Mouse (Mus musculus): ENCODE data around the gene Stk38. TPM values are rescaled to one million over a fixed set of nuclear protein-coding genes. Genes with fewer than 3 reads are reported as not detected.
"Not testable (repeated sequence)": the region's sequence is repeated elsewhere in the genome, so short reads cannot be mapped to it uniquely, and the experiment has no call there.

Gene Stk38
- polyA plus RNA-seq, 1 experiment from 2014 or later = 122 TPM

DNA sequence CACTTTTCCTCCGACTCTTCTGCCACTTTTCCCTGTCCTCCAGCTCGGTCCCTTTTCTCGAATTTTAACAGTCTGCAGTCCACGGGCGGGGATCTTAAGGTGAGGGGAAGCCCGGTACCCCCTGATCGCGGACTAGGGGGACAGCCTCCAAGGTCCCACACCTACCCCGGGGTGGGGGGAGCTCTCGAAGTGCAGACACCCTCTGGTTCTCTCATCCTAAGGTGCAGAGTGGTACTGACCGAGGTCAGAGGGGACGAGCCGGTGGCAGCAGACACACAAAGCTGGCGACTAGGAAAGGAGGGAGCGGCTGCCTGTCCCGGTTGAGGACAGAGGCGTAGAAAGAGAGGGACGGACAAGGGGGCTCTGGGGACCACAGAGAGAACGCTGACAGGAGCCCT lies 553 bp downstream of the Stk38 start:
- peak overlapping the region; percentile 76 for H3K4me2 ChIP-seq (replicated peaks)
- H3K9ac ChIP-seq = peak overlapping the region; percentile 92
- no peaks in the 10 kb centered on the region for H3K9me3 ChIP-seq (replicated peaks)
- peak overlapping the region; percentile 94 for H3K27ac ChIP-seq (replicated peaks)
- peak overlapping the region; percentile 98 for H3K4me3 ChIP-seq (replicated peaks)
- no peak for ATAC-seq (ENCODE audit: insufficient number of reproducible peaks, low FRiP score, low TSS enrichment, low read depth)
- H3K4me1 ChIP-seq = peaks cover 24% of the 10 kb centered on the region
- H3K36me3 ChIP-seq = 0 out of 2 replicates have a peak, but pooled peaks cover 6% of the 10 kb centered on the region
- H3K27me3 ChIP-seq = no peaks in the 10 kb centered on the region
- under 1% methylated on average over 19 of the region's 19 CpGs for WGBS

GRCm38 (mm10) chr17:29006812-29007211 lies 983 bp downstream of the Stk38 start:
- Histone ChIP-seq H3K27ac (replicated peaks) (peak overlapping the region; percentile 94), H3K4me2 (replicated peaks) (peak overlapping the region; percentile 76), H3K9ac (peak overlapping the region; percentile 92), H3K27me3 (no peaks in the 10 kb centered on the region), H3K4me3 (replicated peaks) (peak overlapping the region; percentile 98), H3K36me3 (0 out of 2 replicates have a peak, but pooled peaks cover 6% of the 10 kb centered on the region), H3K9me3 (replicated peaks) (no peaks in the 10 kb centered on the region), H3K4me1 (peaks cover 24% of the 10 kb centered on the region)
- ATAC-seq (ENCODE audit: insufficient number of reproducible peaks, low FRiP score, low TSS enrichment, low read depth) = no peak
- 8% methylated on average over 7 of the region's 7 CpGs for WGBS

GRCm38 (mm10) chr17:29005002-29005401 lies 2.8 kb downstream of the Stk38 start:
- ATAC-seq (ENCODE audit: insufficient number of reproducible peaks, low FRiP score, low TSS enrichment, low read depth) = no peak
- Histone ChIP-seq H3K4me3 (replicated peaks) (no peak overlapping the region), H3K9me3 (replicated peaks) (no peaks in the 10 kb centered on the region), H3K36me3 (peaks cover 18% of the 10 kb centered on the region), H3K9ac (no peak overlapping the region), H3K27ac (replicated peaks) (no peak overlapping the region), H3K27me3 (no peaks in the 10 kb centered on the region), H3K4me1 (peaks cover 24% of the 10 kb centered on the region), H3K4me2 (replicated peaks) (no peak overlapping the region)
- 89% methylated on average over 3 of the region's 3 CpGs for WGBS

DNA sequence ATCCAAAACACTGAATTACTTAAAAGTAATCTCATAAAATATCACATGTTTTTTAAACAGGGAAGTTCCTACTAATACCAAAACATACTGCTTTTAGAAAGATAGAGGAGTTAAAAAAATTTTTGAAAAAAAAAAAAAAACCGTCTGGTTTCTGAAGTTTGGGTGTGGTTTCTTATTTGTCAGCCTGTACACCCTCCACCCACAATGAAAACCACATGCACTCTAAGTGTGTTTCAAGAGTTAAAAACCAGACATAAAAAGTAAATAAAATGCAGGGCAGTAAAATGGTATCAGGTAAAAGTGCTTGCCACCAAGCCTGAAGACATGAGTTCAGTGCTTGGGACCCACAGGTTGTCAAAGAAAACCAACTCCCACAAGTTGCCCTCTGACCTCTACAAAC lies 4.1 kb downstream of the Stk38 start:
- Histone ChIP-seq H3K36me3 (peaks cover 31% of the 10 kb centered on the region), H3K9me3 (replicated peaks) (no peaks in the 10 kb centered on the region), H3K4me1 (peaks cover 24% of the 10 kb centered on the region), H3K4me3 (replicated peaks) (no peak overlapping the region), H3K9ac (no peak overlapping the region), H3K4me2 (replicated peaks) (no peak overlapping the region), H3K27ac (replicated peaks) (no peak overlapping the region), H3K27me3 (no peaks in the 10 kb centered on the region)
- no peak for ATAC-seq (ENCODE audit: insufficient number of reproducible peaks, low FRiP score, low TSS enrichment, low read depth)
- 33% methylated on average over 1 of the region's 1 CpGs for WGBS

DNA sequence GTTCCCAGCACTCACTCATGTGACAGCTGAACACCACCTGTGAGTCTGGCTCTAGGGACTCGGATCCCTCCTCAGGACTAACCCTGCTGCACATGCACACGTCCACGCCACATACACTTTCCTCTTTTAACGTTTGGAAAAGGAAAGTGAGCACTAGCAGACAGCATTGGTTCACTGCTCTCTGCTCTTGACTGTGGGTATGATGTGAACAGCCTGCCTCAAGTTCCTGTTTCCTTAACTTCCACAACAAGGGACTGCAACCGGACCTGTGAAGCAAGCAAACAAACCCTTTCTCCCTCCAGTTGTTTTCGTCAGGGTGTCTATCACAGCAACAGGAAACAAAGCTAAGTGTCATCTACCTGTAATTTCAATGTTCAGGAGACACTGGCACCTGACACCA lies 7.3 kb downstream of the Stk38 start:
- WGBS = 88% methylated on average over 6 of the region's 6 CpGs
- no peaks in the 10 kb centered on the region for H3K27me3 ChIP-seq
- H3K4me3 ChIP-seq (replicated peaks) = no peak overlapping the region
- no peaks in the 10 kb centered on the region for H3K9me3 ChIP-seq (replicated peaks)
- no peak overlapping the region for H3K9ac ChIP-seq
- H3K27ac ChIP-seq (replicated peaks) = no peak overlapping the region
- no peak for ATAC-seq (ENCODE audit: insufficient number of reproducible peaks, low FRiP score, low TSS enrichment, low read depth)
- H3K4me1 ChIP-seq = peaks cover 7% of the 10 kb centered on the region; the same call in 1 of the 2 replicates
- no peak overlapping the region for H3K4me2 ChIP-seq (replicated peaks)
- H3K36me3 ChIP-seq = peaks cover 55% of the 10 kb centered on the region

DNA sequence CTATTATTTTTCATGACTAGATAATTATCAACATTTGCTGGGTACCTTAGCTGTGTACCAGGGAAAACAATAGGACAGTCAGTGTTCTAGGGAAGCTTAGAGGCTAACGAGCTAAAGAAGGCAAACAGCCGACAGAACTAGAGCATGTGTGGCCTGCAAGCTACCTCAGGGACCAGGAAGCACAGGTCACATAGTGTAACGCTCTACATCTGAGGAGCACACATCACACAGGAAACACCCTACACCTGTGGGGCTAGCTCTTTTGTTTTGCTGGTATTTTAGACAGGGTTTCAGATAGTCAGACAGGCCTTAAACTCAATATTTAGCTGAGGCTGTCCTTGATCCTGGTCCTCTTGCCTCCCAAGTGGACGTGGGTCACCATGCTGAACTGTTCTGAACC lies 13.2 kb downstream of the Stk38 start:
- H3K4me1 ChIP-seq = no peaks in the 10 kb centered on the region
- peaks cover 68% of the 10 kb centered on the region for H3K36me3 ChIP-seq
- no peak overlapping the region for H3K9ac ChIP-seq
- ATAC-seq (ENCODE audit: insufficient number of reproducible peaks, low FRiP score, low TSS enrichment, low read depth) = no peak
- H3K27me3 ChIP-seq = no peaks in the 10 kb centered on the region
- no peak overlapping the region for H3K4me3 ChIP-seq (replicated peaks)
- H3K9me3 ChIP-seq (replicated peaks) = no peaks in the 10 kb centered on the region
- no peak overlapping the region for H3K27ac ChIP-seq (replicated peaks)
- H3K4me2 ChIP-seq (replicated peaks) = no peak overlapping the region
- WGBS = 91% methylated on average over 4 of the region's 4 CpGs

- H3K27me3 ChIP-seq; ATAC-seq (ENCODE audit: insufficient number of reproducible peaks, low FRiP score, low TSS enrichment, low read depth); H3K27ac ChIP-seq (replicated peaks); H3K4me3 ChIP-seq (replicated peaks); H3K9ac ChIP-seq; H3K9me3 ChIP-seq (replicated peaks); H3K4me1 ChIP-seq; H3K4me2 ChIP-seq (replicated peaks): not testable (repeated sequence)
- WGBS = 100% methylated on average over 1 of the region's 1 CpGs
- peaks cover 64% of the 10 kb centered on the region for H3K36me3 ChIP-seq
Measured at GRCm38 (mm10) chr17:28993004-28993403, 14.8 kb downstream of the Stk38 start.

- Histone ChIP-seq H3K4me3 (replicated peaks) (no peak overlapping the region), H3K9me3 (replicated peaks) (no peaks in the 10 kb centered on the region), H3K27ac (replicated peaks) (no peak overlapping the region), H3K27me3 (no peaks in the 10 kb centered on the region), H3K36me3 (peaks cover 66% of the 10 kb centered on the region), H3K4me1 (no peaks in the 10 kb centered on the region), H3K4me2 (replicated peaks) (no peak overlapping the region), H3K9ac (no peak overlapping the region)
- no peak for ATAC-seq (ENCODE audit: insufficient number of reproducible peaks, low FRiP score, low TSS enrichment, low read depth)
- 66% methylated on average over 7 of the region's 7 CpGs for WGBS
Measured at GRCm38 (mm10) chr17:28992105-28992504, 15.7 kb downstream of the Stk38 start.

GRCm38 (mm10) chr17:28991286-28991685 lies 16.5 kb downstream of the Stk38 start:
- 76% methylated on average over 9 of the region's 9 CpGs for WGBS
- Histone ChIP-seq H3K9ac (no peak overlapping the region), H3K27me3 (no peaks in the 10 kb centered on the region), H3K4me1 (no peaks in the 10 kb centered on the region), H3K4me2 (replicated peaks) (no peak overlapping the region), H3K27ac (replicated peaks) (no peak overlapping the region), H3K9me3 (replicated peaks) (no peaks in the 10 kb centered on the region), H3K4me3 (replicated peaks) (no peak overlapping the region), H3K36me3 (peaks cover 67% of the 10 kb centered on the region)
- no peak for ATAC-seq (ENCODE audit: insufficient number of reproducible peaks, low FRiP score, low TSS enrichment, low read depth)

DNA sequence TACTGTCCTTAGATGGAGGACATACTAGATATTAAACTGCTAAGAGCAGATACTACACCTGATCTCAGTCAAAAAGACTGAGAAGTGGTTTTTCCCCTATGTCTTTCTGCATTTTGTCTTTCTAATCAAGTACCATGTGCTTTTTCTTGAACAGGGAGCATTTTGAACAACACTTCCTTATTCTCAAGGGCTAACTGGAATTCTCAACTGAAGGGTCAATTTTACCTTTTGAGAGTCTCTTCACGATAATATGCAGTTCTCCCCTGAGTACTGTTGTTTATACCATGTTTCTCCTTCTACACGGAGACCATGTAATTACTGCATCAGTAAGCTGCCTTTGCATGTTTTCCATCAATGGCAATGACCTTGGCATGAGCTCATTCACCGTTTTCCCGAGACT lies 17.7 kb downstream of the Stk38 start:
- 50% methylated on average over 4 of the region's 4 CpGs for WGBS
- Histone ChIP-seq H3K4me1 (no peaks in the 10 kb centered on the region), H3K36me3 (peaks cover 73% of the 10 kb centered on the region), H3K27ac (replicated peaks) (no peak overlapping the region), H3K9ac (no peak overlapping the region), H3K9me3 (replicated peaks) (no peaks in the 10 kb centered on the region), H3K27me3 (no peaks in the 10 kb centered on the region), H3K4me2 (replicated peaks) (no peak overlapping the region), H3K4me3 (replicated peaks) (no peak overlapping the region)
- ATAC-seq (ENCODE audit: insufficient number of reproducible peaks, low FRiP score, low TSS enrichment, low read depth) = no peak

GRCm38 (mm10) chr17:28988996-28989395 lies 18.8 kb downstream of the Stk38 start:
- no peaks in the 10 kb centered on the region for H3K4me1 ChIP-seq
- ATAC-seq (ENCODE audit: insufficient number of reproducible peaks, low FRiP score, low TSS enrichment, low read depth) = no peak
- H3K4me2 ChIP-seq (replicated peaks) = no peak overlapping the region
- no peaks in the 10 kb centered on the region for H3K9me3 ChIP-seq (replicated peaks)
- H3K4me3 ChIP-seq (replicated peaks) = no peak overlapping the region
- 74% methylated on average over 3 of the region's 3 CpGs for WGBS
- no peak overlapping the region for H3K27ac ChIP-seq (replicated peaks)
- no peaks in the 10 kb centered on the region for H3K27me3 ChIP-seq
- H3K9ac ChIP-seq = no peak overlapping the region
- peaks cover 77% of the 10 kb centered on the region for H3K36me3 ChIP-seq

- no peaks in the 10 kb centered on the region for H3K9me3 ChIP-seq (replicated peaks)
- H3K27ac ChIP-seq (replicated peaks) = no peak overlapping the region
- WGBS = 84% methylated on average over 4 of the region's 4 CpGs
- no peak overlapping the region for H3K9ac ChIP-seq
- no peak overlapping the region for H3K4me2 ChIP-seq (replicated peaks)
- H3K4me3 ChIP-seq (replicated peaks) = no peak overlapping the region
- peaks cover 83% of the 10 kb centered on the region for H3K36me3 ChIP-seq
- H3K4me1 ChIP-seq = no peaks in the 10 kb centered on the region
- H3K27me3 ChIP-seq = no peaks in the 10 kb centered on the region
- no peak for ATAC-seq (ENCODE audit: insufficient number of reproducible peaks, low FRiP score, low TSS enrichment, low read depth)
Measured at GRCm38 (mm10) chr17:28988291-28988690, 19.5 kb downstream of the Stk38 start.
